16 mouse cellular contexts compared by ENCODE assay signal in the genomic region with DNA sequence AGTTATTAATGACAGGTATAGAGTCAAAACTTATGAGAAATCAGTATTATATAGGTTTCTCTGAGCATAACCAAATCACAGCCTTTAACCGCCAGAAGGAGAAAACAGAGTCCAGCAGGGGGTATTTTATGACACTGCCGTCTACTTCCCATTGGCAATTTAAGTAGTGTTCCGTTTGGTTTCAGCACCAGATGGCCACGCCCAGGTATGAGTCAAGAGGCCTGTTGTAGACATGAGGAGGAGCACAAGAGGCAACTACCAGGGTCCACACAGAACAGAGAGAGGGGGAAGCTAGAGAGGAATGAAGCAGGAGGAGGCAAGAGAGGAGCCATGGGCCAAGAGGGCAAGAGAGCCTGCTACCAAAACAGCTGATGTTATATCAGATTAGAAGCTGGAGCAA. TPM values are rescaled to one million over a fixed set of nuclear protein-coding genes. Genes with fewer than 3 reads are reported as not detected.
DNase-seq lines count a peak whose midpoint lies in the region; ATAC-seq and TF ChIP-seq lines count a peak whose summit lies in the region.
"Had no signal": no experiment of that assay in that cellular context is flagged by ENCODE, and none has a peak within 500 bp of the region (broad histone marks: within the 10 kb centered on the region; RNA-seq: fewer than 3 reads in every experiment).

No protein-coding gene starts in this region.

- 0 out of 4 replicates have a peak, but pooled peaks of 1 of the 2 experiments have one; percentile 10 for TF ChIP-seq CTCF in CH12.LX (conservative IDR thresholded peaks at IDR 0.05 in 1 of 2, IDR thresholded peaks at IDR 0.05 in 1 of 2; ENCODE audit: low read depth in 2 of 2, low read length in 2 of 2)
- TF ChIP-seq CTCF in bone marrow macrophage, adult 2 months (IDR thresholded peaks at IDR 0.05; ENCODE audit: low read depth, low read length): no peak

- H3K79me2 ChIP-seq in CH12.LX (replicated peaks; ENCODE audit: control insufficient read depth, extremely low read depth, insufficient read depth, poor library complexity, severe bottlenecking): no peaks in the 10 kb centered on the region

- peaks cover 1% of the 10 kb centered on the region for H3K27me3 ChIP-seq in CH12.LX (replicated peaks)
- no peaks in the 10 kb centered on the region for H3K27me3 ChIP-seq in liver, embryonic 16.5 days (ENCODE audit: control insufficient read depth, insufficient read depth, low read depth, low read length)
- H3K27me3 ChIP-seq in forebrain, embryonic 12.5 days: peaks cover 8% of the 10 kb centered on the region; the same call in 1 of the 2 replicates
- H3K27me3 ChIP-seq: limb, embryonic 12.5 days; neural tube, embryonic 12.5 days had no signal

- no peaks in the 10 kb centered on the region for H3K36me3 ChIP-seq in CH12.LX (replicated peaks in 1 of 2; ENCODE audit: control insufficient read depth in 1 of 2, insufficient read depth in 1 of 2, low read length in 1 of 2)
- H3K36me3 ChIP-seq in liver, embryonic 16.5 days (ENCODE audit: control insufficient read depth, insufficient read depth): no peaks in the 10 kb centered on the region
- H3K36me3 ChIP-seq in forebrain, embryonic 12.5 days (replicated peaks): no peaks in the 10 kb centered on the region
- H3K36me3 ChIP-seq: heart, embryonic 10.5 days; hindbrain, embryonic 10.5 days; limb, embryonic 12.5 days; midbrain, embryonic 10.5 days; neural tube, embryonic 12.5 days had no signal

- ATAC-seq in liver, embryonic 16.5 days (ENCODE audit: low read depth): peak; percentile 35; the same call in 1 of the 2 replicates
- ATAC-seq in monocyte, adult 5-6 weeks (replicated peaks; ENCODE audit: insufficient number of reproducible peaks, low FRiP score, low TSS enrichment, poor library complexity, severe bottlenecking): peak; percentile 92
- ATAC-seq in forebrain, embryonic 12.5 days (ENCODE audit: low FRiP score): no peak

- no peak overlapping the region for H3K9ac ChIP-seq in CH12.LX (ENCODE audit: insufficient read depth, low read depth)
- no peak overlapping the region for H3K9ac ChIP-seq in liver, embryonic 16.5 days (ENCODE audit: low read depth, low read length)
- no peak overlapping the region for H3K9ac ChIP-seq in forebrain, embryonic 12.5 days
- H3K9ac ChIP-seq: limb, embryonic 12.5 days; neural tube, embryonic 12.5 days had no signal

- H3K4me1 ChIP-seq in CH12.LX (ENCODE audit: control insufficient read depth in 1 of 2, insufficient read depth in 2 of 2): peaks cover 0 to 28% of the 10 kb centered on the region in 2 experiments; a peak in 2 of 4 replicates
- H3K4me1 ChIP-seq in bone marrow macrophage, adult 2 months (ENCODE audit: control insufficient read depth, insufficient read depth, low read length): peaks cover 36% of the 10 kb centered on the region
- peaks cover 11% of the 10 kb centered on the region for H3K4me1 ChIP-seq in liver, embryonic 16.5 days (ENCODE audit: control insufficient read depth, low read depth, low read length)
- no peaks in the 10 kb centered on the region for H3K4me1 ChIP-seq in forebrain, embryonic 12.5 days
- H3K4me1 ChIP-seq: limb, embryonic 12.5 days; midbrain, embryonic 10.5 days; neural tube, embryonic 12.5 days had no signal

- TF ChIP-seq RAD21 in CH12.LX (IDR thresholded peaks at IDR 0.05; ENCODE audit: low read depth, low read length): no peak

- no peak overlapping the region for H3K27ac ChIP-seq in CH12.LX (ENCODE audit: insufficient read depth, low read depth)
- peak overlapping the region; percentile 62 for H3K27ac ChIP-seq in bone marrow macrophage, adult 2 months (ENCODE audit: insufficient read depth, low read depth, low read length)
- 0 out of 2 replicates have a peak overlapping the region, but pooled peaks have one; percentile 45 for H3K27ac ChIP-seq in liver, embryonic 16.5 days (ENCODE audit: low read length)
- no peak overlapping the region for H3K27ac ChIP-seq in forebrain, embryonic 12.5 days
- H3K27ac ChIP-seq: heart, embryonic 10.5 days; hindbrain, embryonic 10.5 days; layer of hippocampus, adult 2 months; limb, embryonic 12.5 days; midbrain, embryonic 10.5 days; neural tube, embryonic 12.5 days had no signal

- no peak overlapping the region for H3K4me2 ChIP-seq in CH12.LX (ENCODE audit: insufficient read depth, low read depth, poor library complexity, severe bottlenecking)
- no peak overlapping the region for H3K4me2 ChIP-seq in liver, embryonic 16.5 days (ENCODE audit: low read depth, low read length)
- no peak overlapping the region for H3K4me2 ChIP-seq in forebrain, embryonic 12.5 days
- H3K4me2 ChIP-seq: limb, embryonic 12.5 days; neural tube, embryonic 12.5 days had no signal

- H3K9me3 ChIP-seq in CH12.LX (replicated peaks; ENCODE audit: low read length): no peaks in the 10 kb centered on the region
- H3K9me3 ChIP-seq in liver, embryonic 16.5 days (replicated peaks; ENCODE audit: control insufficient read depth, low read length): no peaks in the 10 kb centered on the region
- H3K9me3 ChIP-seq in forebrain, embryonic 12.5 days: no peaks in the 10 kb centered on the region
- H3K9me3 ChIP-seq: heart, embryonic 10.5 days; hindbrain, embryonic 10.5 days; limb, embryonic 12.5 days; midbrain, embryonic 10.5 days; neural tube, embryonic 12.5 days had no signal

- intact Hi-C loops in left cerebral cortex, postnatal 14 days (cut with DNase I): no loop called here

- in situ Hi-C loops in CH12.LX (cut with MboI; ENCODE audit: low pct_ligation_motif_present, low pct_unique_long_range_greater_than_20kb, low sequenced_read_pairs): no loop called here

- dilution Hi-C loops in CH12.LX (cut with MboI; ENCODE audit: extremely low pct_ligation_motif_present, extremely low pct_unique_long_range_greater_than_20kb, low sequenced_read_pairs): no loop called here

- no peak overlapping the region for H3K4me3 ChIP-seq in CH12.LX (replicated peaks in 1 of 3; ENCODE audit: low read depth in 2 of 3, low read length in 2 of 3, poor library complexity in 1 of 3)
- no peak overlapping the region for H3K4me3 ChIP-seq in bone marrow macrophage, adult 2 months (ENCODE audit: insufficient read depth, low read length)
- no peak overlapping the region for H3K4me3 ChIP-seq in liver, embryonic 16.5 days (ENCODE audit: low read depth, low read length)
- H3K4me3 ChIP-seq in forebrain, embryonic 12.5 days (replicated peaks): no peak overlapping the region
- H3K4me3 ChIP-seq: heart, embryonic 10.5 days; hindbrain, embryonic 10.5 days; layer of hippocampus, adult 2 months; limb, embryonic 12.5 days; midbrain, embryonic 10.5 days; neural tube, embryonic 12.5 days had no signal

- peak; percentile 47; the same call in 1 of the 2 replicates for TF ChIP-seq POLR2A in CH12.LX (IDR thresholded peaks at IDR 0.05; ENCODE audit: low read depth, low read length)
- no peak for TF ChIP-seq POLR2A in bone marrow macrophage, adult 2 months (IDR thresholded peaks at IDR 0.05; ENCODE audit: borderline replicate concordance, low read depth, low read length)

- DNase-seq in CH12.LX (ENCODE audit: extremely low read depth): peak; percentile 86
- no peak for DNase-seq in left cerebral cortex, postnatal 14 days (ENCODE audit: low spot score in 2 of 2)
- no peak for DNase-seq in retina, embryonic 14.5 days (ENCODE audit: low spot score)
- DNase-seq: cerebellum, postnatal 25 days; kidney, adult 2 months; thymus, postnatal 14 days had no signal

- 41% methylated on average over 4 of the region's 4 CpGs for WGBS in liver, embryonic 16.5 days (ENCODE audit: insufficient replicate concordance)
- WGBS in forebrain, embryonic 12.5 days: 78% methylated on average over 4 of the region's 4 CpGs

- no peak for TF ChIP-seq EP300 in CH12.LX (IDR thresholded peaks at IDR 0.05; ENCODE audit: low read length)

RNA-seq across cellular contexts. Expression of a gene that starts 12.4 kb away (rescaled TPM):
- 188 and 205 TPM in 2 replicates for total RNA-seq in CH12.LX (2012; rRNA removed)
- total RNA-seq in CH12.LX (2014; rRNA removed): 228 and 237 TPM in 2 replicates
- 124 and 129 TPM in 2 replicates for polyA plus RNA-seq in CH12.LX (2012; ENCODE audit: insufficient read length, low read depth)
- polyA plus RNA-seq in bone marrow macrophage, adult 2 months (2012; ENCODE audit: insufficient read depth, insufficient read length, missing spikeins): 422 and 438 TPM in 2 replicates
- polyA plus RNA-seq in liver, embryonic 16.5 days (2015; fragmentation: Nextera tagmentation; extraction: Ambion mirVana): 373 and 397 TPM in 2 replicates
- 548 to 1,201 TPM (median 1,116 TPM) in 3 replicates for total RNA-seq in monocyte, adult 5-6 weeks (2017)
- polyA plus RNA-seq in forebrain, embryonic 12.5 days (2016; fragmentation: Nextera tagmentation; extraction: Ambion mirVana): 397 and 407 TPM in 2 replicates
- 100 to 1,000 TPM; 102 to 119 TPM for total RNA-seq in left cerebral cortex, postnatal 14 days (2021)

RNA-seq across cellular contexts. Expression of a gene that starts 34.4 kb away (rescaled TPM):
- total RNA-seq in CH12.LX (2012; rRNA removed) (23.9 and 29.6 TPM in 2 replicates), CH12.LX (2014; rRNA removed) (26.4 and 31.4 TPM in 2 replicates)
- polyA plus RNA-seq in CH12.LX (2012; ENCODE audit: insufficient read length, low read depth): 17.6 and 21.2 TPM in 2 replicates
- 45.8 and 50.5 TPM in 2 replicates for polyA plus RNA-seq in bone marrow macrophage, adult 2 months (2012; ENCODE audit: insufficient read depth, insufficient read length, missing spikeins)
- polyA plus RNA-seq in liver, embryonic 16.5 days (2015; fragmentation: Nextera tagmentation; extraction: Ambion mirVana): 13.5 and 14.3 TPM in 2 replicates
- total RNA-seq in monocyte, adult 5-6 weeks (2017): 11.4 to 15.3 TPM (median 14.6 TPM) in 3 replicates
- polyA plus RNA-seq in forebrain, embryonic 12.5 days (2016; fragmentation: Nextera tagmentation; extraction: Ambion mirVana): 47.0 and 50.0 TPM in 2 replicates
- 10 to 100 TPM; 36.0 to 42.6 TPM for total RNA-seq in left cerebral cortex, postnatal 14 days (2021)

RNA-seq across cellular contexts. Expression of a gene that starts 40.9 kb away (rescaled TPM):
- 0.50 and 1.1 TPM in 2 replicates for total RNA-seq in CH12.LX (2012; rRNA removed)
- total RNA-seq in CH12.LX (2014; rRNA removed): not detected in 2 replicates
- polyA plus RNA-seq in CH12.LX (2012; ENCODE audit: insufficient read length, low read depth): 0.51 and 0.91 TPM in 2 replicates
- not detected in 2 replicates for polyA plus RNA-seq in bone marrow macrophage, adult 2 months (2012; ENCODE audit: insufficient read depth, insufficient read length, missing spikeins)
- polyA plus RNA-seq in liver, embryonic 16.5 days (2015; fragmentation: Nextera tagmentation; extraction: Ambion mirVana): 26.0 and 34.0 TPM in 2 replicates
- not detected in 3 replicates for total RNA-seq in monocyte, adult 5-6 weeks (2017)
- 1.2 and 1.7 TPM in 2 replicates for polyA plus RNA-seq in forebrain, embryonic 12.5 days (2016; fragmentation: Nextera tagmentation; extraction: Ambion mirVana)
- 1 to 10 TPM; 1.3 to 1.8 TPM for total RNA-seq in left cerebral cortex, postnatal 14 days (2021)

RNA-seq across cellular contexts. Expression of a gene that starts 49.7 kb away (rescaled TPM):
- total RNA-seq in CH12.LX (2012; rRNA removed) (not detected in 2 replicates), CH12.LX (2014; rRNA removed) (not detected in 2 replicates)
- not detected in 2 replicates for polyA plus RNA-seq in CH12.LX (2012; ENCODE audit: insufficient read length, low read depth)
- polyA plus RNA-seq in bone marrow macrophage, adult 2 months (2012; ENCODE audit: insufficient read depth, insufficient read length, missing spikeins): not detected in 2 replicates
- polyA plus RNA-seq in liver, embryonic 16.5 days (2015; fragmentation: Nextera tagmentation; extraction: Ambion mirVana): not detected in 2 replicates
- not detected in 3 replicates for total RNA-seq in monocyte, adult 5-6 weeks (2017)
- 20.5 and 22.5 TPM in 2 replicates for polyA plus RNA-seq in forebrain, embryonic 12.5 days (2016; fragmentation: Nextera tagmentation; extraction: Ambion mirVana)
- total RNA-seq in left cerebral cortex, postnatal 14 days (2021): 100 to 1,000 TPM; 338 to 362 TPM

RNA-seq across cellular contexts. Expression of a gene that starts 52.0 kb away (rescaled TPM):
- total RNA-seq in CH12.LX (2012; rRNA removed) (7.4 and 8.5 TPM in 2 replicates), CH12.LX (2014; rRNA removed) (6.4 and 8.3 TPM in 2 replicates)
- 8.2 and 9.9 TPM in 2 replicates for polyA plus RNA-seq in CH12.LX (2012; ENCODE audit: insufficient read length, low read depth)
- 29.8 and 37.8 TPM in 2 replicates for polyA plus RNA-seq in bone marrow macrophage, adult 2 months (2012; ENCODE audit: insufficient read depth, insufficient read length, missing spikeins)
- polyA plus RNA-seq in liver, embryonic 16.5 days (2015; fragmentation: Nextera tagmentation; extraction: Ambion mirVana): 13.9 and 16.7 TPM in 2 replicates
- 2.8 to 16.3 TPM (median 7.1 TPM) in 3 replicates for total RNA-seq in monocyte, adult 5-6 weeks (2017)
- polyA plus RNA-seq in forebrain, embryonic 12.5 days (2016; fragmentation: Nextera tagmentation; extraction: Ambion mirVana): 59.9 and 63.6 TPM in 2 replicates
- total RNA-seq in left cerebral cortex, postnatal 14 days (2021): 10 to 100 TPM; 23.6 to 30.6 TPM

Comparison
In these comparisons a context has a peak if more than half of its experiments do, and no peak if none do; other contexts are left out.
1. H3K27ac ChIP-seq: peak in bone marrow macrophage, adult 2 months (single experiment) and liver, embryonic 16.5 days (single experiment); none in CH12.LX (single experiment) and forebrain, embryonic 12.5 days (single experiment).